21 mouse cellular contexts compared by ENCODE assay signal in genomic region chr12:42914374-42914773, GRCm38 (mm10).
DNase-seq lines count a peak whose midpoint lies in the region; TF ChIP-seq lines count a peak whose summit lies in the region.
"Had no signal": no experiment of that assay in that cellular context is flagged by ENCODE, and none has a peak within 500 bp of the region (broad histone marks: within the 10 kb centered on the region; RNA-seq: fewer than 3 reads in every experiment).

No protein-coding gene starts in this region.

- peak; percentile 24 for DNase-seq in A20 (ENCODE audit: low read depth, low spot score)
- DNase-seq in CH12.LX (ENCODE audit: extremely low read depth), result peak; percentile 37
- DNase-seq in ES-E14 (ENCODE audit: low read depth, low spot score), result no peak
- DNase-seq in right cerebral cortex, postnatal 25 days, result no peak
- DNase-seq in cerebellum, adult 2 months, result no peak
- DNase-seq in adrenal gland, postnatal 25 days, result no peak
- DNase-seq: adrenal gland, adult 2 months; adrenal gland, adult 8-10 months; adrenal gland, postnatal 10 days; adrenal gland, postnatal 14 days; adrenal gland, postnatal 36 days; B cell, adult 2 months; cerebellum, adult 11 months; cerebellum, adult 11-12 months; cerebellum, adult 18-20 months; cerebellum, adult 8-10 months; cerebellum, adult 9-10 months; cerebellum, adult 9-11 months; cerebellum, postnatal 10 days had no signal

- TF ChIP-seq POLR2A in CH12.LX (IDR thresholded peaks at IDR 0.05; ENCODE audit: low read depth, low read length), result no peak
- TF ChIP-seq POLR2A in cerebellum, adult 2 months (IDR thresholded peaks at IDR 0.05; ENCODE audit: borderline replicate concordance, insufficient read depth, low read length), result no peak

- H3K27ac ChIP-seq in CH12.LX (ENCODE audit: insufficient read depth, low read depth), result no peak overlapping the region
- H3K27ac ChIP-seq in ES-E14 (ENCODE audit: insufficient read depth, low read depth, low read length, poor library complexity, severe bottlenecking), result no peak overlapping the region
- no peak overlapping the region for H3K27ac ChIP-seq in cerebellum, adult 2 months (ENCODE audit: insufficient read depth, low read length)

- no peak overlapping the region for H3K4me3 ChIP-seq in CH12.LX (replicated peaks in 1 of 3; ENCODE audit: low read depth in 2 of 3, low read length in 2 of 3, poor library complexity in 1 of 3)
- H3K4me3 ChIP-seq in ES-E14 (ENCODE audit: insufficient read depth in 1 of 2, low read depth in 1 of 2, low read length in 2 of 2, poor library complexity in 1 of 2, severe bottlenecking in 1 of 2), result no peak overlapping the region
- H3K4me3 ChIP-seq in cerebellum, adult 2 months (replicated peaks; ENCODE audit: insufficient read depth, low read depth, low read length), result no peak overlapping the region

- TF ChIP-seq CTCF in CH12.LX (conservative IDR thresholded peaks at IDR 0.05 in 1 of 2, IDR thresholded peaks at IDR 0.05 in 1 of 2; ENCODE audit: low read depth in 2 of 2, low read length in 2 of 2), result no peak
- no peak for TF ChIP-seq CTCF in cerebellum, adult 2 months (IDR thresholded peaks at IDR 0.05; ENCODE audit: borderline replicate concordance, insufficient read depth, low read depth, low read length)

- no peaks in the 10 kb centered on the region for H3K79me2 ChIP-seq in CH12.LX (replicated peaks; ENCODE audit: control insufficient read depth, extremely low read depth, insufficient read depth, poor library complexity, severe bottlenecking)

- H3K4me1 ChIP-seq in CH12.LX (ENCODE audit: control insufficient read depth in 1 of 2, insufficient read depth in 2 of 2) (peaks cover 0 to 16% of the 10 kb centered on the region in 2 experiments; a peak in 2 of 4 replicates), ES-E14 (ENCODE audit: control insufficient read depth in 2 of 2, insufficient read depth in 2 of 2, low read length in 2 of 2, poor library complexity in 1 of 2) (no peaks in the 10 kb centered on the region)
- H3K4me1 ChIP-seq in cerebellum, adult 2 months (ENCODE audit: control insufficient read depth, insufficient read depth, low read length), result no peaks in the 10 kb centered on the region

- H3K36me3 ChIP-seq in CH12.LX (replicated peaks in 1 of 2; ENCODE audit: control insufficient read depth in 1 of 2, insufficient read depth in 1 of 2, low read length in 1 of 2), result no peaks in the 10 kb centered on the region
- no peaks in the 10 kb centered on the region for H3K36me3 ChIP-seq in ES-E14 (ENCODE audit: control insufficient read depth, insufficient read depth, low read length, poor library complexity, severe bottlenecking)
- H3K36me3 ChIP-seq: G1E had no signal

- TF ChIP-seq RAD21 in CH12.LX (IDR thresholded peaks at IDR 0.05; ENCODE audit: low read depth, low read length), result no peak

- H3K9me3 ChIP-seq in CH12.LX (replicated peaks; ENCODE audit: low read length) (no peaks in the 10 kb centered on the region), ES-E14 (ENCODE audit: control insufficient read depth, insufficient read depth, low read depth, low read length) (no peaks in the 10 kb centered on the region)

- H3K27me3 ChIP-seq in CH12.LX (replicated peaks), result no peaks in the 10 kb centered on the region
- no peaks in the 10 kb centered on the region for H3K27me3 ChIP-seq in cerebellum, adult 2 months (ENCODE audit: control insufficient read depth, insufficient read depth, low read length)
- H3K27me3 ChIP-seq: Patski had no signal

- H3K9ac ChIP-seq in CH12.LX (ENCODE audit: insufficient read depth, low read depth) (no peak overlapping the region), ES-E14 (ENCODE audit: insufficient read depth, low read depth, low read length, poor library complexity, severe bottlenecking) (no peak overlapping the region)

- no peak overlapping the region for H3K4me2 ChIP-seq in CH12.LX (ENCODE audit: insufficient read depth, low read depth, poor library complexity, severe bottlenecking)

- dilution Hi-C loops in CH12.LX (cut with MboI; ENCODE audit: extremely low pct_ligation_motif_present, extremely low pct_unique_long_range_greater_than_20kb, low sequenced_read_pairs), result no loop called here

- TF ChIP-seq EP300 in CH12.LX (IDR thresholded peaks at IDR 0.05; ENCODE audit: low read length), result no peak

- in situ Hi-C loops in CH12.LX (cut with MboI; ENCODE audit: low pct_ligation_motif_present, low pct_unique_long_range_greater_than_20kb, low sequenced_read_pairs), result no loop called here
- in situ Hi-C loops in ES-E14 (cut with MboI; ENCODE audit: low sequenced_read_pairs in 2 of 2, unreplicated experiment in 2 of 2), result no loop called here

- 78% methylated on average over 2 of the region's 2 CpGs for WGBS in cerebellum, adult 2 months

TF ChIP-seq in CH12.LX, 34 proteins besides CTCF, POLR2A, EP300 and RAD21:
- TF ChIP-seq JUND (conservative IDR thresholded peaks at IDR 0.05; ENCODE audit: low read depth, low read length), result no peak
- no peak for TF ChIP-seq JUN (IDR thresholded peaks at IDR 0.05; ENCODE audit: insufficient read depth, low read depth, low read length)
- TF ChIP-seq MAFK (IDR thresholded peaks at IDR 0.05; ENCODE audit: insufficient replicate concordance, low read length), result peak; percentile 88
- TF ChIP-seq IRF4 (IDR thresholded peaks at IDR 0.05; ENCODE audit: low read depth, low read length), result no peak
- no peak for TF ChIP-seq PAX5 (IDR thresholded peaks at IDR 0.05; ENCODE audit: low read length)
- no peak for TF ChIP-seq MYC (IDR thresholded peaks at IDR 0.05; ENCODE audit: low read depth, low read length)

TF ChIP-seq in ES-E14, 5 proteins besides CTCF, POLR2A, EP300 and RAD21:
- TF ChIP-seq ZNF384 (IDR thresholded peaks at IDR 0.05; ENCODE audit: low read depth, low read length) (no peak), MAFK (IDR thresholded peaks at IDR 0.05; ENCODE audit: insufficient read depth, low read depth, low read length) (peak; percentile 66; the same call in 1 of the 2 replicates), HCFC1 (IDR thresholded peaks at IDR 0.05; ENCODE audit: borderline replicate concordance, insufficient read depth, low read length) (no peak), CHD2 (IDR thresholded peaks at IDR 0.05; ENCODE audit: low read depth, low read length) (no peak), ZC3H11A (IDR thresholded peaks at IDR 0.05; ENCODE audit: borderline replicate concordance, low read depth, low read length) (no peak)

Comparison
In these comparisons a context has a peak if more than half of its experiments do, and no peak if none do; other contexts are left out.
1. DNase-seq: peak in A20 (single experiment) and CH12.LX (single experiment); none in ES-E14 (single experiment), right cerebral cortex, postnatal 25 days (single experiment), cerebellum, adult 2 months (0 of 2) and adrenal gland, postnatal 25 days (single experiment).